Mouse (Mus musculus) thymus, postnatal 10 days (tissue): ENCODE results near the gene Wdr86.

Experiments
- DNase-seq, 2 experiments: peaks; one replicate each; pipeline ENCODE4 v3.0.0; 2021; ENCODE audit warnings: low spot score in 2 of 2

Gene Wdr86

DNA sequence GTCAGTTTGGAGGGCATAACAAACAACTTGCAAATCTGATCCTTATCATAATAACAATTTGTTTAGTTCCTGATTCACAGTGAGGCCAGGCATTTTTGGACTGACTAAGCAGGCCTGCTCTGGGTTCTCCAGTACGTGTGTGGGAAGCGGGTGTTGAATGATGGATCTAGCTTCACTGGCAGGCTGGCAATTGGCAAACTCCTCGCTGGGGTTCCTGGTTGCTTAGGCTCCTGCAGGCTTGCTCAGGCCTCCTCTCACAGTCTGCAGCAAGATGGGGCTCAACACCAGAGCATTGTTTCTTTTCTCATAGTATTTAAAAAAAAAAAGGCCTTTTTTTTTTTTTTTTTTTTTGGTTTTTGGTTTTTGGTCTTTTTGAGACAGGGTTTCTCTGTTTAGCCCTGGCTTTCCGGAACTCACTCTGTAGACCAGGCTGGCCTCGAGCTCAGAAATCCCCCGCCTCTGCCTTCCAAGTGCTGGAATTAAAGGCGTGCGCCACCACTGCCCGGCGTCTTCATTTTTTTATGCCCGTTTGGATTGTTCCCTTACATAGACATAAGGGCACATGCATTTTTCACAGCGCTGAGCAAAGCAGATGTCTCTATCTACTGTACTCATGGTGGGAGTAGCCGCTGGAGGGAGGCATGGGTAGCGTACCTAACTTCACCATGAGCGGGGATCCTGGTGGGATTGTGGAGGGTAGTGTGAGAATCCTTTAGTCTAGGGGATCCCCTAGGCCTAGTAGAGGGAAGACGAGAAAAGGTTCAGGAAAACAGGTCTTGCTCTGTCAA lies 45.8 kb downstream of the Wdr86 start:
- peak; percentile 32 to 45 for DNase-seq

- DNase-seq, result no peak
These were observed 49.1 kb downstream of the Wdr86 start for GRCm38 (mm10) chr5:24681436-24681835.

GRCm38 (mm10) chr5:24674238-24674637 lies 56.3 kb downstream of the Wdr86 start:
- peak; percentile 63 to 82 for DNase-seq
